Mouse (Mus musculus) hindbrain, embryonic 12.5 days (tissue): ENCODE data around the gene Cep57. TPM values are rescaled to one million over a fixed set of nuclear protein-coding genes. Genes with fewer than 3 reads are reported as not detected.
"Not testable (repeated sequence)": the region's sequence is repeated elsewhere in the genome, so short reads cannot be mapped to it uniquely, and the experiment has no call there.

Source experiments
- ATAC-seq: fragments of 200-750 bp; cut with Nextera tagmentation; 2 replicates; pipeline ENCODE4 v1.8.0; 2017; ENCODE audit warnings: moderate TSS enrichment; ENCODE audit not compliant: low FRiP score
- H3K27ac ChIP-seq: fragments of 300-500 bp; sonication (generic); 2 replicates; pipeline ENCODE4 v1.5.1; 2016; ENCODE audit warnings: mild to moderate bottlenecking
- H3K27me3 ChIP-seq: fragments of 300-500 bp; sonication (generic); 2 replicates; pipeline ENCODE4 v1.6.1; 2016; ENCODE audit warnings: mild to moderate bottlenecking
- H3K36me3 ChIP-seq: fragments of 300-500 bp; sonication (generic); 2 replicates; pipeline ENCODE4 v1.6.1; 2016; ENCODE audit warnings: mild to moderate bottlenecking
- H3K4me1 ChIP-seq: fragments of 300-500 bp; sonication (generic); 2 replicates; pipeline ENCODE4 v1.6.1; 2016
- H3K4me2 ChIP-seq: fragments of 300-500 bp; sonication (generic); replicated peaks from 2 replicates; pipeline ENCODE4 v1.6.1; 2016; ENCODE audit warnings: mild to moderate bottlenecking
- H3K4me3 ChIP-seq: fragments of 300-500 bp; sonication (generic); 2 replicates; pipeline ENCODE4 v1.5.1; 2016; ENCODE audit warnings: mild to moderate bottlenecking
- H3K9ac ChIP-seq: fragments of 300-500 bp; sonication (generic); 2 replicates; pipeline ENCODE4 v1.6.1; 2016; ENCODE audit warnings: mild to moderate bottlenecking, moderate library complexity
- H3K9me3 ChIP-seq: fragments of 300-500 bp; sonication (generic); replicated peaks from 2 replicates; pipeline ENCODE4 v1.6.1; 2016; ENCODE audit warnings: mild to moderate bottlenecking
- WGBS: fragments of 180-500 bp; shearing (Covaris S2); methylation state at CpG from one replicate; pipeline ENCODE4 v1.1.7; 2016; 5-methylcytosine and 5-hydroxymethylcytosine counted together
- polyA plus RNA-seq: library from polyadenylated mRNA; unstranded; fragments of >200 nt; fragmentation: Nextera tagmentation; extraction: Ambion mirVana; gene quantifications from 2 replicates; pipeline ENCODE4 v1.2.1, GENCODE M21; 2016

The Cep57 gene
- polyA plus RNA-seq, 1 experiment from 2014 or later = 55.1 TPM

DNA sequence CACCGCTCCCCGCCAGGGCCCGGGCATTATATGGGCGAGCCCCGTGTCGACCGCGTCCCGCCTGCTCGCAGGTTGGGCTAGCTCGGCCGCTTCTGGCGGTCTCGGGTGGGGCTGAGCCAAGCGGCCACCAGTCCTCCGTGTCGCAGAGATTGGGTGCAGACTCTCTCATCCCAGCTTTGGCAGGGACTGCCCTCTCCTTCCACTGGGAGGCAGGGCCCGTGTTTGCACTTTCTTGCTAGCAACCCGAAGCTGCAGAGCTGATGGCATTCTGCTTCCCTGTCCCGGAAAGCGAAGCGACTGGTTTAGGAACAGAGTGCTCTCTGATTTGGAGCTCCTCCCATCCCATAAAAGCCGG, 1.2 kb upstream of the Cep57 start:
- peak overlapping the region; percentile 87 for H3K4me2 ChIP-seq
- peak; percentile 39 for ATAC-seq
- WGBS = 0% methylated on average over 23 of the region's 23 CpGs
- H3K27ac ChIP-seq = peak overlapping the region; percentile 98
- peak overlapping the region; percentile 90 for H3K4me3 ChIP-seq
- H3K4me1 ChIP-seq = peaks cover 22% of the 10 kb centered on the region
- no peaks in the 10 kb centered on the region for H3K27me3 ChIP-seq
- H3K9me3 ChIP-seq = no peaks in the 10 kb centered on the region
- peaks cover 25% of the 10 kb centered on the region for H3K36me3 ChIP-seq
- H3K9ac ChIP-seq = peak overlapping the region; percentile 91

DNA sequence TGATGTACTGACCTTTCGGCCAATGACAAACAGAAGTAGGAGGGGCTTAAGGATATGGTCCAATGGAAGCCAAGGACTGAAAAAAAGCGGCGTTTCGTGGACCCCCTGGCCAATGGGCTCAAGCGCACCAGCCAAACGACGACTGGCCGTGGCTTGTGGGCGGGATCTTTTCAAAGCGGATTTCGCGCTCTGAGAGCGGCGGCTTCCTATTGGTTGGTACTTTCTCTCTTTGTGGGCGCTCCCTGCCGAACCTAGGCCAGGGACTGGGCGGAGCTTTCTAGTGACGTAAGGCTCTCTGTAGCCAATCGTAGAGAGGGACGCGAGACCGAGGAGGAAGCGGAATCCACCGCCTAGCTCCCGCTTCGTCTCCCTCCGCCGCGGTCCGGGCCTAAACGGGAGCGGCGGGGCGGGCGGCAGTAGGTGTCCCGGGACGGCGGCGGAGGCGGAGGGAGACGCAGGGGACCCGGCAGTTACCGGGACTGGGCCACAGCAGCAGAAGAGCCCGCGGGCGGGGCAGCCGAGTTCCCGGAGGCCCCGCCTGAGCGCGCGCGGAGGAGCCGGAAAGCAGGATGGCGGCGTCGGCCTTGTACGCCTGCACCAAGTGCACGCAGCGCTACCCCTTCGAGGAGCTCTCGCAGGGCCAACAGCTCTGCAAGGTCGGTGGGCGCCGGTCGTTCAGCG, 639 bp upstream of the Cep57 start, which contains the start of gene Fam76b:
TSS of gene Fam76b (plus strand) at position 311 of the 681 bp plus-strand sequence.
- ATAC-seq = peak; percentile 96
- Histone ChIP-seq H3K9ac (peak within 1 kb of the TSS; percentile 91), H3K4me3 (peak within 1 kb of the TSS; percentile 90), H3K9me3 (no peaks in the 10 kb centered on the region), H3K27ac (peak within 1 kb of the TSS; percentile 98), H3K36me3 (peaks cover 22% of the 10 kb centered on the region), H3K27me3 (no peaks in the 10 kb centered on the region), H3K4me2 (peak within 1 kb of the TSS; percentile 87), H3K4me1 (peaks cover 22% of the 10 kb centered on the region)
- under 1% methylated on average over 63 of the region's 67 CpGs for WGBS

DNA sequence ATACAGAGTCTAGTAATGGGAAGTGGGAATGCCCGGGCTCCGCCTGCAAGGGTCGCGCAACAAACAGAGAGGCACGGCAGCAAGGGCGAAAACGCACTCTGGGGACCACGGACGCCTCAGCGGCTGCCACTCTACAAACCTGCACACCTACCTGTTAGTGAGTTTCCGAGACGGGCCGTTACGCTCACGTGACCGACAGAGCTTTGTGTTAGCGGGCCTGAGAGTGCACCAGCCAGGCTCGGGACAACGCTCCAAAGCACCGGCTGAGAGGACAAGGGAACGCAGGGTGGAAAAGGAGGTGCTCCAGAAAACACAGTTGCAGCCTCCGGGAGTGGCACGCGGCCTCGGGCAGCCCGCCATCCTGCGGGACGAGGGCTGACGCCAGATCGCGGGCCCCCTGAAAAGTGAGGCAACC, 509 bp downstream of the Cep57 start:
- H3K4me3 ChIP-seq = peak overlapping the region; percentile 90
- peak; percentile 24 for ATAC-seq
- H3K9ac ChIP-seq = peak overlapping the region; percentile 83
- peaks cover 15% of the 10 kb centered on the region for H3K36me3 ChIP-seq
- no peaks in the 10 kb centered on the region for H3K9me3 ChIP-seq
- no peaks in the 10 kb centered on the region for H3K27me3 ChIP-seq
- H3K4me1 ChIP-seq = peaks cover 22% of the 10 kb centered on the region
- H3K27ac ChIP-seq = peak overlapping the region; percentile 96
- under 1% methylated on average over 31 of the region's 31 CpGs for WGBS
- peak overlapping the region; percentile 64 for H3K4me2 ChIP-seq

DNA sequence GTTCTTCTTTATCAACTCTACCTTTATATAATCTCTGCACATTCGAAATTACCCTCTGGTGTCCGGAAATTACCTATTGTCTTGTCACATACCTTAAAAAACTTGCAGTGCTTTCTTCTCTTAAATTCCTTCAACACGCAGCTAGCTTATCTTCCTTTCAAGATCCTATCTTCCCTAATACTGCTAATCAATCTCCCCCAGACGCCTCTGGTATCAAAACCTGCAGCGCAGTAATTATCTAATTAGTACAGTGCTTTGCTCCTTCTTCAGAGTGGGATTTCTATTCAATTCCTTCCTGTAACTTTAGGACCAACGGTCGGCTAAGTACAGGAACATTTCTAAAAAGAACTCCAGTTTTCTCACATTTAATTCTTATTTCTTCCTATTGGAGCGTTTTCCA, 1.0 kb downstream of the Cep57 start:
- WGBS = 9% methylated on average over 8 of the region's 8 CpGs
- peaks cover 15% of the 10 kb centered on the region for H3K36me3 ChIP-seq
- ATAC-seq = no peak
- peak overlapping the region; percentile 83 for H3K9ac ChIP-seq
- H3K4me1 ChIP-seq = peaks cover 22% of the 10 kb centered on the region
- H3K9me3 ChIP-seq = no peaks in the 10 kb centered on the region
- peak overlapping the region; percentile 90 for H3K4me3 ChIP-seq
- no peaks in the 10 kb centered on the region for H3K27me3 ChIP-seq
- H3K27ac ChIP-seq = peak overlapping the region; percentile 96
- peak overlapping the region; percentile 64 for H3K4me2 ChIP-seq

DNA sequence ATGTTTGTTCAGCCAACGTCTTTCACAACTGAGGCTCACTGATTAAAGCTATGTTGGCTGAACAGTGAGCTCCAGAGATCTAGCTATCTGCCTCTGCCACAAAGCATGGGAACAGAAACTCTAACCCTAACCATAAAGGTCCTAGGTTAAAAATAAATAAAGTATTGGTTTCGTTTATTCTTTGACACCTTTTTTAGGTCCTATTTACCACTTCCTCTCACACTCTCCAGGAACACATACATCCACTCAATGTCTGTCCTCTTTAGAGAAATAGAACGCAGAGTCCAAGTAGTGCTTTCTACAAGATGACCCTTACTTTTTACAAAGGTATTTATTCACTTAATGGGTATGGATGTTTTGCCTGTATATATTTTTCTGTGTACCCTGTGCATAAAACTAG, 6.1 kb downstream of the Cep57 start:
- Histone ChIP-seq H3K9me3 (no peaks in the 10 kb centered on the region), H3K27me3 (no peaks in the 10 kb centered on the region), H3K4me3 (no peak overlapping the region), H3K9ac (no peak overlapping the region), H3K27ac (no peak overlapping the region), H3K4me1 (peaks cover 15% of the 10 kb centered on the region), H3K4me2 (no peak overlapping the region), H3K36me3 (peaks cover 51% of the 10 kb centered on the region)
- ATAC-seq = no peak
- WGBS = 96% methylated on average over 3 of the region's 3 CpGs

DNA sequence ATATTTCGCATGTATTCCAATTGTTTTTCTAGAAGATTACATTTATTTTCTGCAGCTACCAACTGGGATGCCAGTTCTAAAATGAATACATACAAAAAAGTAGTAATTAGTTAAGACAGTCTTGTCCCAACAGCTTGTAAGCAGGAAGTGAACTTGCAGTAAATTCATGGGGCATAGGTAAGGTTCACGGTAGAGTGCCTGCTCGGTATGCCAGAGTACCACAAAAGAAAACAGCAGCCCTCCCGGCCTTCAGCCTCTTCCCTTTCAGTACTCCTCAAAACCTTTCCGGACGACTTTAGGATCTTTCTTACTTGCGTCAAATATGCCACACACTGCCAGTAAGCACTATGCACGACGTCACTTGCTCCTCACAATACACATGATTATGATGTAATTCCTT, 8.5 kb downstream of the Cep57 start:
- Histone ChIP-seq H3K4me3 (no peak overlapping the region), H3K4me2 (no peak overlapping the region), H3K9me3 (no peaks in the 10 kb centered on the region), H3K27me3 (no peaks in the 10 kb centered on the region), H3K4me1 (no peaks in the 10 kb centered on the region), H3K9ac (no peak overlapping the region), H3K27ac (no peak overlapping the region), H3K36me3 (peaks cover 69% of the 10 kb centered on the region)
- WGBS = 87% methylated on average over 9 of the region's 9 CpGs
- no peak for ATAC-seq

DNA sequence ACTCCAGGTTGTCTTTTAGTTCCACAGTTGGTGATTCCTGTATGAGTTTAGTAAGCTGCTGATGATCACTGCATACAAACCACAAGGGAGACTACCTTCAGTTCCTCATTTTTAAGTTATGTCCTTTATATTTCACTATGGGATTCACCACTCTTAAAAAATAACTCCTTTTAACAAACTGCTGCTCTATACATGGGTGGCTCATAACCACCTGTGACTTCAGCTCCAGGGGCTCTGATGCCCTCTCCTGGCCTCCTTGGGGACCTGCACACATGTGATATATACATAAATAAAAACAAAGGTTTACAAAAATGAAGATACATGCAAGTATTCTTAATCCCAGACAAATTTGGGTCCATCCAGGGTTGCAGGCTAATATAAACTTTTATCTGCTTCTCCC, 17.0 kb downstream of the Cep57 start:
- Histone ChIP-seq H3K4me2 (no peak overlapping the region), H3K9ac (no peak overlapping the region), H3K27ac (no peak overlapping the region), H3K36me3 (peaks cover 69% of the 10 kb centered on the region), H3K9me3 (no peaks in the 10 kb centered on the region), H3K4me3 (no peak overlapping the region), H3K4me1 (no peaks in the 10 kb centered on the region), H3K27me3 (no peaks in the 10 kb centered on the region)
- no peak for ATAC-seq

DNA sequence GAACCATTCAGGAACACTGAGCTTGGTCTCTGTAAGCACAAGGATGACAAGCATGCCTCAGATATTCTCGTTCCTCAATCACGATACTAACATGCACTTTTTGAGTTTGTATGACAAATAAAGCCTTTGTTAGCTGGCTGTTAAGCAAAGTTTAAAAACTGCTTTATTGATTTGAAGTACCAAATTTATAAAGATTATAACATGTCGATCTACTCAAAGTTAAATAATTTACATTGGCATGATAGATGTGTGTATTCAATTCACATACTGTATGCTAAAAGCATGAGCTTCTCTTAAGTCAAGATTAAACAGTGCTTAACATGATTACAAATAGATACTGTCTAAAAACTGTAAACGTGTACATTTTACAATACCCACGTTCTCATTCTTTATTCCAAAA, 19.2 kb downstream of the Cep57 start:
- Histone ChIP-seq H3K36me3 (peaks cover 69% of the 10 kb centered on the region), H3K9ac (no peak overlapping the region), H3K4me1 (no peaks in the 10 kb centered on the region), H3K9me3 (no peaks in the 10 kb centered on the region), H3K4me3 (no peak overlapping the region), H3K27ac (no peak overlapping the region), H3K27me3 (no peaks in the 10 kb centered on the region), H3K4me2 (no peak overlapping the region)
- no peak for ATAC-seq
- 95% methylated on average over 5 of the region's 5 CpGs for WGBS

DNA sequence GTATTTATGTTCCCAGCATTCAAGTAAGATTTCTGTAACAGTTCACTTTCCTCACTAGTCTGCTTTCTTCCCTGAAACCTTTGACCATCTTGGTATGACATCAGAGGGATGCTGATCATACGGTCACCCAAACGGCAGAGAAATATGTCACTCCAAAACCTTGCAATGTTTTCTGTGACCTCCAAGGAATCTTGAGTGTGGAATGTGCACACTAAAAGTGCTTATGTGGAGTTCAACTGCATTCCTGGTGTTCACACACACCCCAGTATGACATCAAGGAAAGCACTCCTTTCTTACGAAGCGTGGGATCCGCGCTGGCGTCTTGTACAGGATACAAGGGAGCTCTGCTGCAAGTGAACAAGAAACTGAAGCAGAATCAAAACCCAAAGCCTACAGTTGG, 20.1 kb downstream of the Cep57 start:
- no peak for ATAC-seq
- Histone ChIP-seq H3K4me2 (no peak overlapping the region), H3K9ac (no peak overlapping the region), H3K36me3 (peaks cover 66% of the 10 kb centered on the region), H3K9me3 (no peaks in the 10 kb centered on the region), H3K27me3 (no peaks in the 10 kb centered on the region), H3K4me1 (no peaks in the 10 kb centered on the region), H3K27ac (no peak overlapping the region), H3K4me3 (no peak overlapping the region)
- WGBS = 93% methylated on average over 7 of the region's 7 CpGs

DNA sequence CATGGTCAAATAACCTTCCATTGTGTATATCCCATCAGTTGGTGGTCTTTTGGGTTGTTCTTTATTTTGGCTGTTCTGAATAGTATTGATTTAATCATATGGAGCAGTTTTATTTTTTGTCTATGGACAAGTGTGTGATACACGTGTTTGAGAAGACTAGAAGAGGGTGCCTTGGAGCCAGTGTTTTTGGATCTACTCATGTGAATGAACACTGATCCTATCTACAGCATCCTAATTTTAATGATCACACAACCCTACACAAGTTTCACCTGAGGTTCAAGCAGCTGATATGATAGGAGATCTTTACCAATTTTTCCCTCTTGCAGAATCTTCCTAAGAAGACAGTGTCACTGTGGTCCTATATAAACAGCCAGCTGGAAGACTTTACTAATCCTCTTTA, 22.4 kb downstream of the Cep57 start:
- Histone ChIP-seq H3K9ac (no peak overlapping the region), H3K27ac (no peak overlapping the region), H3K27me3 (no peaks in the 10 kb centered on the region), H3K4me2 (no peak overlapping the region), H3K4me1 (no peaks in the 10 kb centered on the region), H3K9me3 (no peaks in the 10 kb centered on the region), H3K4me3 (no peak overlapping the region), H3K36me3 (peaks cover 59% of the 10 kb centered on the region)
- no peak for ATAC-seq
- 79% methylated on average over 1 of the region's 1 CpGs for WGBS

DNA sequence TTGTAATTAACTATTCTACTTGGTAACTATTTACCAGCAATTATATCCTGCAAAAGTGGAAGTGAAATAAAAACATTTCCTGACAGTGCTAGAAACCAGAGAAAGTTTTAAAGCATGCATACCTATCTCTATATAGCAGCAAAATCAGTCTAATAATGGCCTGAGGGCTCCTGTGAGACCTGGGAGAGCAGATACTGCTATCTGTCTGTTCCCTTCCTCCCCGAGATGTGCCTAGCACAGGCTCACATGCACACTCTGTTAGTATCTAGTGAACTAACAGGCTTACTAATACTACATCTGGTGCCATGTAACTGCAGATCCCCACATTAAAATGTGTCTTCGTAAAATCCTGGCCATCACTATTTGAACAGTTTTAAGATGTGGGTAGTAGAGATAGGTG, 32.2 kb downstream of the Cep57 start:
- Histone ChIP-seq H3K4me3 (no peak overlapping the region), H3K9me3 (no peaks in the 10 kb centered on the region), H3K27ac (no peak overlapping the region), H3K9ac (no peak overlapping the region), H3K36me3 (peaks cover 46% of the 10 kb centered on the region), H3K27me3 (no peaks in the 10 kb centered on the region), H3K4me2 (no peak overlapping the region), H3K4me1 (no peaks in the 10 kb centered on the region)
- no peak for ATAC-seq
- 96% methylated on average over 2 of the region's 2 CpGs for WGBS

DNA sequence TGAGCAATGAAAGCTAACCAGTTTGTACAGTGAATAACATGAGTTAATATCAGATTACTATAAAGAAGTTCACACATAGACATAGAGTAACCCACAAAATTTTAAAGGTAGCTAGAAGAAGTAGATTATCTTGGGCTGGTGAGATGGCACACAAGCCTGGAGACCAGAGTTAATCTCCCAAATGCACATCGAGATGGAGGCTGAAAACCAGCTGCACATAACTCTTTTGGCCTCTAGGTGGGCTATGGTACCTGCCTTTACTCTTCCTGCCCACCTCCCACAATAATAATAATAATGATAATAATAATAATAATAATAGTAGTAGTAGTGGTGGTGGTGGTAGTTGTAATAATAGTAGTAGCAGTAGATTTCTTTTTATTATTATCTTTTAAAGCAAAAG, 32.6 kb downstream of the Cep57 start:
- peaks cover 46% of the 10 kb centered on the region for H3K36me3 ChIP-seq
- H3K27ac ChIP-seq = no peak overlapping the region
- WGBS = 72% methylated on average over 1 of the region's 1 CpGs
- no peak overlapping the region for H3K4me2 ChIP-seq
- ATAC-seq = no peak
- H3K9ac ChIP-seq = no peak overlapping the region
- no peaks in the 10 kb centered on the region for H3K27me3 ChIP-seq
- H3K4me3 ChIP-seq = no peak overlapping the region
- no peaks in the 10 kb centered on the region for H3K4me1 ChIP-seq
- H3K9me3 ChIP-seq = no peaks in the 10 kb centered on the region

DNA sequence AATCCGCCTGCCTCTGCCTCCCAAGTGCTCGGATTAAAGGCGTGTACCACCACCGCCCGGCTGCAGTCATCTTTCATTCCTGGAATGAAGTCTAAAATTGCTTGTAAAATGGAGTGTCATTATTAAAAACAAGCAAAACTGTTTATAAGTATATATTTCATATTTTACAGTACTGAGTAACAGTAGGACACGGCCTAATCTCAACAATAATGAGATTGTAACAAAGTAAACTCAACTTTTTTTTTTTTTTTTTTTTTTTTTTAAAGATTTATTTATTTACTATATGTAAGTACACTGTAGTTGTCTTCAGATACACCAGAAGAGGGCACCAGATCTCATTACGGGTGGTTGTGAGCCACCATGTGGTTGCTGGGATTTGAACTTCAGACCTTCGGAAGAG, 36.0 kb downstream of the Cep57 start:
- not testable (repeated sequence) for H3K4me2 ChIP-seq, H3K9me3 ChIP-seq, H3K4me1 ChIP-seq, H3K9ac ChIP-seq, H3K4me3 ChIP-seq, ATAC-seq, H3K27ac ChIP-seq, H3K27me3 ChIP-seq
- WGBS = 95% methylated on average over 8 of the region's 8 CpGs
- peaks cover 39% of the 10 kb centered on the region for H3K36me3 ChIP-seq
